Mouse (Mus musculus): ENCODE data around the gene Ppp4r1. TPM values are rescaled to one million over a fixed set of nuclear protein-coding genes. Genes with fewer than 3 reads are reported as not detected.

Ppp4r1 gene
- polyA plus RNA-seq, 1 experiment from 2014 or later: 65.1 TPM

GRCm38 (mm10) chr17:65742245-65742905 lies 40.0 kb upstream of the Ppp4r1 start:
- no peak overlapping the region for H3K9ac ChIP-seq (replicated peaks; ENCODE audit: low read length)
- no peak for DNase-seq (ENCODE audit: low spot score)

DNA sequence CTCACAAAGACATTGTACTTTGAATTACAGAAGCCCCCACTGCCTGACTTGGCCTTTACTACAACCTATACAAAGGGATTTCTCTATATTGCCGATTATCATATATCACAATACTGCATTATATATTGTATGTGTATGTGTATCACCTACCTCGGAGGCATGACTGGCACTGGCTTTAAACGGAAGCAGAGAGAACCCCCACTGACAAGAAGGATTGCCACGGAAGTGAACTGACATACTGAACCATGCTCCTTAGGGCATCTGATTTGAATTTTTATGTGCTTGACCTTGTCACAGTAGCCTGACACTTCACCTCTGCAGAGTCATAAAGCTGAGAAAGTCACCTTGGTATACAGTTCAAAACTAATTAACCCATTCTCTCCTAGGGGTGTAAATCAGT lies 39.4 kb upstream of the Ppp4r1 start:
- H3K9ac ChIP-seq (replicated peaks; ENCODE audit: low read length): no peak overlapping the region
- ATAC-seq (replicated peaks; ENCODE audit: insufficient number of reproducible peaks, low FRiP score, low TSS enrichment, low read depth): no peak
- no peaks in the 10 kb centered on the region for H3K27me3 ChIP-seq (ENCODE audit: control insufficient read depth, insufficient read depth, low read length)
- H3K4me2 ChIP-seq (ENCODE audit: low read depth, low read length): no peak overlapping the region
- H3K4me1 ChIP-seq (ENCODE audit: control insufficient read depth, insufficient read depth, low read length): no peaks in the 10 kb centered on the region
- WGBS: 66% methylated on average over 4 of the region's 4 CpGs
- no peaks in the 10 kb centered on the region for H3K36me3 ChIP-seq (replicated peaks; ENCODE audit: control insufficient read depth, insufficient read depth, low read depth, low read length)
- H3K4me3 ChIP-seq (ENCODE audit: low read depth, low read length): no peak overlapping the region
- DNase-seq (ENCODE audit: low spot score): no peak
- H3K9me3 ChIP-seq (replicated peaks; ENCODE audit: control insufficient read depth, low read length): no peaks in the 10 kb centered on the region
- no peak overlapping the region for H3K27ac ChIP-seq (replicated peaks; ENCODE audit: low read depth, low read length)

More at GRCm38 (mm10) chr17:65742245-65742905, 40.0 kb upstream of the Ppp4r1 start:
- ATAC-seq (replicated peaks; ENCODE audit: insufficient number of reproducible peaks, low FRiP score, low TSS enrichment, low read depth): peak; percentile 42; the same call in 1 of the 2 replicates
- Histone ChIP-seq H3K27me3 (ENCODE audit: control insufficient read depth, insufficient read depth, low read length) (no peaks in the 10 kb centered on the region), H3K9me3 (replicated peaks; ENCODE audit: control insufficient read depth, low read length) (no peaks in the 10 kb centered on the region), H3K36me3 (replicated peaks; ENCODE audit: control insufficient read depth, insufficient read depth, low read depth, low read length) (no peaks in the 10 kb centered on the region), H3K27ac (replicated peaks; ENCODE audit: low read depth, low read length) (no peak overlapping the region), H3K4me2 (ENCODE audit: low read depth, low read length) (no peak overlapping the region), H3K4me3 (ENCODE audit: low read depth, low read length) (no peak overlapping the region), H3K4me1 (ENCODE audit: control insufficient read depth, insufficient read depth, low read length) (no peaks in the 10 kb centered on the region)
- 64% methylated on average over 10 of the region's 10 CpGs for WGBS

- Histone ChIP-seq H3K9me3 (replicated peaks; ENCODE audit: control insufficient read depth, low read length) (no peaks in the 10 kb centered on the region), H3K27me3 (ENCODE audit: control insufficient read depth, insufficient read depth, low read length) (no peaks in the 10 kb centered on the region), H3K4me1 (ENCODE audit: control insufficient read depth, insufficient read depth, low read length) (no peaks in the 10 kb centered on the region), H3K9ac (replicated peaks; ENCODE audit: low read length) (no peak overlapping the region), H3K4me3 (ENCODE audit: low read depth, low read length) (no peak overlapping the region), H3K36me3 (replicated peaks; ENCODE audit: control insufficient read depth, insufficient read depth, low read depth, low read length) (no peaks in the 10 kb centered on the region), H3K4me2 (ENCODE audit: low read depth, low read length) (no peak overlapping the region), H3K27ac (replicated peaks; ENCODE audit: low read depth, low read length) (no peak overlapping the region)
- WGBS: 70% methylated on average over 11 of the region's 11 CpGs
- ATAC-seq (replicated peaks; ENCODE audit: insufficient number of reproducible peaks, low FRiP score, low TSS enrichment, low read depth): no peak
- DNase-seq (ENCODE audit: low spot score): no peak
Observed at GRCm38 (mm10) chr17:65743664-65744330, 38.6 kb upstream of the Ppp4r1 start.

DNA sequence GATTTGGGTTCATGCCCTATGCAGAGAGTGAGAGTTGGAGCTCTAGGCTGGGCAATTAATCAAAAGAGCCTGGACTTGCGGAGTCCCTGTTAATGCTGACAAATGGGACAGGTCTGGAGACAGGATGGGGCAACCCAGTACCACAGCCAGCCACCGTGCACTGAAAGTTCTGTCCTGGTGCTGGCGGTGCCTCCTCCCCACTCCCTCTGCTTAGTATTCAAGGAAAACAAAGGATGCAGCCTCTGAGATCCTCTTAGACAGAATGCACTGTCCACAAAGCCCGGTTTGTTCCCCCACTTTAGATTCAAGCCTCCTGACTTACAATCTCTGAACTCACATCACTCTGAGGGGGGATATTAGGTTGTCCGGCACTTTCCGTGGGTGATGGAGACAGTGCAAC lies 36.1 kb upstream of the Ppp4r1 start:
- H3K4me1 ChIP-seq (ENCODE audit: control insufficient read depth, insufficient read depth, low read length): no peaks in the 10 kb centered on the region
- H3K27me3 ChIP-seq (ENCODE audit: control insufficient read depth, insufficient read depth, low read length): no peaks in the 10 kb centered on the region
- no peak overlapping the region for H3K9ac ChIP-seq (replicated peaks; ENCODE audit: low read length)
- DNase-seq (ENCODE audit: low spot score) (no peak), ATAC-seq (replicated peaks; ENCODE audit: insufficient number of reproducible peaks, low FRiP score, low TSS enrichment, low read depth) (0 out of 2 replicates have a peak, but pooled peaks have one; percentile 35)
- 82% methylated on average over 6 of the region's 6 CpGs for WGBS
- H3K4me2 ChIP-seq (ENCODE audit: low read depth, low read length): no peak overlapping the region
- no peaks in the 10 kb centered on the region for H3K36me3 ChIP-seq (replicated peaks; ENCODE audit: control insufficient read depth, insufficient read depth, low read depth, low read length)
- no peaks in the 10 kb centered on the region for H3K9me3 ChIP-seq (replicated peaks; ENCODE audit: control insufficient read depth, low read length)
- H3K27ac ChIP-seq (replicated peaks; ENCODE audit: low read depth, low read length): no peak overlapping the region
- H3K4me3 ChIP-seq (ENCODE audit: low read depth, low read length): no peak overlapping the region

DNA sequence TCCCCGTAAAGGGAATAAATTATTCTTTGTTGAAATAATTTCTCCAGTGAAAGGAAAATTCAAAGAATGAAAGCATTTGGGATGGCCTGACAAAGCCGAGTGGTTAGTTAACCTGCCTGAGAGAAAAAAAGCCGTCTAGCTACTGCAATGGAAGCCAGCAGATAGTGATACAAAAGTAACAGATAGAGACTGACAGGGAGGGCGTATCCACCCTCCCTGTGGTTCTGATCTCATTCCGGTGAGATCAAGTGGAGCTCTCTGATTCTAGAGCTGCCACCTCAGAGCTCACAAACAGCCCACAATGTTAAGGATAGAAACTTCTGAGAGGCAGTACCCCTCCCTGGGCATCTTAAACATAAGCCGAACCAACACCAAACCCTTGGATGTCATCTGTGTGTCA lies 33.4 kb upstream of the Ppp4r1 start:
- ATAC-seq (replicated peaks; ENCODE audit: insufficient number of reproducible peaks, low FRiP score, low TSS enrichment, low read depth) (no peak), DNase-seq (ENCODE audit: low spot score) (no peak)
- Histone ChIP-seq H3K4me3 (ENCODE audit: low read depth, low read length) (no peak overlapping the region), H3K9ac (replicated peaks; ENCODE audit: low read length) (no peak overlapping the region), H3K4me2 (ENCODE audit: low read depth, low read length) (no peak overlapping the region), H3K36me3 (replicated peaks; ENCODE audit: control insufficient read depth, insufficient read depth, low read depth, low read length) (no peaks in the 10 kb centered on the region), H3K4me1 (ENCODE audit: control insufficient read depth, insufficient read depth, low read length) (no peaks in the 10 kb centered on the region), H3K27me3 (ENCODE audit: control insufficient read depth, insufficient read depth, low read length) (no peaks in the 10 kb centered on the region), H3K9me3 (replicated peaks; ENCODE audit: control insufficient read depth, low read length) (no peaks in the 10 kb centered on the region), H3K27ac (replicated peaks; ENCODE audit: low read depth, low read length) (no peak overlapping the region)
- 88% methylated on average over 6 of the region's 6 CpGs for WGBS

DNA sequence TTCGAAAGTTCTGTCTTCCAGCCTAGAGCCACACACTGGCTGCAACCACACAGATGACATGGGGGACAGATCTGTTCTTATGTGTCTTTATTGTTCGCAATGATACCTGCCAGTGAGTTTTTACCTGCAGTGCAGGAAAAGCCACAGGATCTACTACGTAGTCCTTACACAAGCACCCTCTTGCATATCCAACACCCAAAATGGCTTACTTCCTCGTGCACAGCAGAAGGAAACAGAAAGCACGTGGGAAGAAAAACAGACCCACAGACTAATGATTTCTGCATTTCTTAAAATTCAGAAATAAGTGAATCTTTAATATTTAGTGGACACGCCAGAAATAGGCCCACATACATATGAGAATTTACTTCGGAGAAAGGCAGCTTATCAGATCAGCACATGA lies 32.6 kb upstream of the Ppp4r1 start:
- no peaks in the 10 kb centered on the region for H3K9me3 ChIP-seq (replicated peaks; ENCODE audit: control insufficient read depth, low read length)
- DNase-seq (ENCODE audit: low spot score) (no peak), ATAC-seq (replicated peaks; ENCODE audit: insufficient number of reproducible peaks, low FRiP score, low TSS enrichment, low read depth) (no peak)
- H3K36me3 ChIP-seq (replicated peaks; ENCODE audit: control insufficient read depth, insufficient read depth, low read depth, low read length): no peaks in the 10 kb centered on the region
- H3K9ac ChIP-seq (replicated peaks; ENCODE audit: low read length): no peak overlapping the region
- no peak overlapping the region for H3K27ac ChIP-seq (replicated peaks; ENCODE audit: low read depth, low read length)
- H3K4me2 ChIP-seq (ENCODE audit: low read depth, low read length): no peak overlapping the region
- WGBS: 94% methylated on average over 7 of the region's 7 CpGs
- no peaks in the 10 kb centered on the region for H3K27me3 ChIP-seq (ENCODE audit: control insufficient read depth, insufficient read depth, low read length)
- H3K4me3 ChIP-seq (ENCODE audit: low read depth, low read length): no peak overlapping the region
- H3K4me1 ChIP-seq (ENCODE audit: control insufficient read depth, insufficient read depth, low read length): no peaks in the 10 kb centered on the region

- no peak for ATAC-seq (replicated peaks; ENCODE audit: insufficient number of reproducible peaks, low FRiP score, low TSS enrichment, low read depth)
- H3K4me2 ChIP-seq (ENCODE audit: low read depth, low read length): no peak overlapping the region
- no peaks in the 10 kb centered on the region for H3K9me3 ChIP-seq (replicated peaks; ENCODE audit: control insufficient read depth, low read length)
- no peaks in the 10 kb centered on the region for H3K4me1 ChIP-seq (ENCODE audit: control insufficient read depth, insufficient read depth, low read length)
- no peaks in the 10 kb centered on the region for H3K36me3 ChIP-seq (replicated peaks; ENCODE audit: control insufficient read depth, insufficient read depth, low read depth, low read length)
- no peak overlapping the region for H3K4me3 ChIP-seq (ENCODE audit: low read depth, low read length)
- H3K27me3 ChIP-seq (ENCODE audit: control insufficient read depth, insufficient read depth, low read length): no peaks in the 10 kb centered on the region
- no peak overlapping the region for H3K27ac ChIP-seq (replicated peaks; ENCODE audit: low read depth, low read length)
- H3K9ac ChIP-seq (replicated peaks; ENCODE audit: low read length): no peak overlapping the region
- peak; percentile 39 for DNase-seq (ENCODE audit: low spot score)
Observed at GRCm38 (mm10) chr17:65750301-65750700, 32.1 kb upstream of the Ppp4r1 start.

GRCm38 (mm10) chr17:65753130-65753529 lies 29.2 kb upstream of the Ppp4r1 start:
- ATAC-seq (replicated peaks; ENCODE audit: insufficient number of reproducible peaks, low FRiP score, low TSS enrichment, low read depth): no peak

More at GRCm38 (mm10) chr17:65753130-65753529, 29.2 kb upstream of the Ppp4r1 start:
- Histone ChIP-seq H3K4me1 (ENCODE audit: control insufficient read depth, insufficient read depth, low read length) (no peaks in the 10 kb centered on the region), H3K4me3 (ENCODE audit: low read depth, low read length) (no peak overlapping the region), H3K27me3 (ENCODE audit: control insufficient read depth, insufficient read depth, low read length) (no peaks in the 10 kb centered on the region), H3K36me3 (replicated peaks; ENCODE audit: control insufficient read depth, insufficient read depth, low read depth, low read length) (no peaks in the 10 kb centered on the region), H3K4me2 (ENCODE audit: low read depth, low read length) (no peak overlapping the region), H3K9ac (replicated peaks; ENCODE audit: low read length) (no peak overlapping the region), H3K27ac (replicated peaks; ENCODE audit: low read depth, low read length) (no peak overlapping the region), H3K9me3 (replicated peaks; ENCODE audit: control insufficient read depth, low read length) (no peaks in the 10 kb centered on the region)
- WGBS: 96% methylated on average over 6 of the region's 6 CpGs
- no peak for DNase-seq (ENCODE audit: low spot score)

Data from embryonic facial prominence, embryonic 11.5 days (tissue).